Mouse (Mus musculus) frontal cortex, postnatal 10 days (tissue): ENCODE measurements around the gene Gys1.
"Not testable (repeated sequence)": the region's sequence is repeated elsewhere in the genome, so short reads cannot be mapped to it uniquely, and the experiment has no call there.

Experiments
- DNase-seq, 2 experiments: peaks; one replicate each; pipeline ENCODE4 v3.0.0; 2022; ENCODE audit warnings: low spot score in 2 of 2, mixed read lengths in 1 of 2

Gys1 gene

GRCm38 (mm10) chr7:45434203-45435015 lies at the start of gene Gys1:
Gys1 (plus strand) TSS chr7:45434844.
- peak; percentile 100 for DNase-seq

- no peak for DNase-seq
These were observed 48.6 kb upstream of the Gys1 start for GRCm38 (mm10) chr7:45386077-45386476.

GRCm38 (mm10) chr7:45395129-45395541 lies 39.5 kb upstream of the Gys1 start:
- DNase-seq, result peak in 1 of 2 experiments; percentile 74

- peak; percentile 100 for DNase-seq
These were observed 38.9 kb upstream of the Gys1 start, which contains the start of gene Snrnp70 for GRCm38 (mm10) chr7:45395578-45396336. Snrnp70 (minus strand) TSS chr7:45395742.

GRCm38 (mm10) chr7:45396337-45396775 lies 38.3 kb upstream of the Gys1 start:
- DNase-seq, result not testable (repeated sequence)

- no peak for DNase-seq
These were observed 37.9 kb upstream of the Gys1 start for GRCm38 (mm10) chr7:45396787-45397186.

GRCm38 (mm10) chr7:45401521-45402085 lies 33.0 kb upstream of the Gys1 start:
- DNase-seq, result no peak

- no peak for DNase-seq
These were observed 30.9 kb upstream of the Gys1 start for GRCm38 (mm10) chr7:45403532-45404261.

GRCm38 (mm10) chr7:45405091-45406075 lies 29.3 kb upstream of the Gys1 start, which contains the start of gene Kcna7:
Kcna7 (plus strand) TSS chr7:45405653.
- peak in 1 of 2 experiments; percentile 43 for DNase-seq

GRCm38 (mm10) chr7:45406157-45407156 lies 28.2 kb upstream of the Gys1 start:
- DNase-seq, result no peak

GRCm38 (mm10) chr7:45407836-45408235 lies 26.8 kb upstream of the Gys1 start:
- DNase-seq, result no peak

GRCm38 (mm10) chr7:45408351-45408750 lies 26.3 kb upstream of the Gys1 start:
- no peak for DNase-seq

- DNase-seq, result no peak
These were observed 25.7 kb upstream of the Gys1 start for GRCm38 (mm10) chr7:45408949-45409348.

- DNase-seq, result no peak
These were observed 25.0 kb upstream of the Gys1 start for GRCm38 (mm10) chr7:45409497-45410163.

GRCm38 (mm10) chr7:45412421-45412820 lies 22.2 kb upstream of the Gys1 start:
- no peak for DNase-seq

- no peak for DNase-seq
These were observed 21.4 kb upstream of the Gys1 start, which contains the start of gene Ntf5 for GRCm38 (mm10) chr7:45413113-45413863. Ntf5 (plus strand) TSS chr7:45413695.

- DNase-seq, result no peak
These were observed 20.5 kb upstream of the Gys1 start for GRCm38 (mm10) chr7:45413864-45414739.
